Mouse (Mus musculus) ES-E14 (cell line): ENCODE results near the gene Agrn. TPM values are rescaled to one million over a fixed set of nuclear protein-coding genes. Genes with fewer than 3 reads are reported as not detected.
"Not testable (repeated sequence)": the region's sequence is repeated elsewhere in the genome, so short reads cannot be mapped to it uniquely, and the experiment has no call there.

Experiments used
- DNase-seq: peaks from one replicate; pipeline ENCODE4 v3.0.0-alpha.2; 2013; ENCODE audit warnings: low read depth, low spot score
- H3K27ac ChIP-seq: 2 replicates; pipeline ENCODE4 v1.5.1; 2012; ENCODE audit warnings: low read depth, mild to moderate bottlenecking, low read length, moderate library complexity, mixed read lengths; ENCODE audit not compliant: poor library complexity, insufficient read depth, severe bottlenecking
- H3K36me3 ChIP-seq: 2 replicates; pipeline ENCODE4 v1.6.1; 2012; ENCODE audit warnings: mild to moderate bottlenecking, low read length, moderate library complexity, mixed read lengths; ENCODE audit not compliant: control insufficient read depth, poor library complexity, insufficient read depth, severe bottlenecking
- H3K4me1 ChIP-seq, 2 experiments: fragments of 150-350 bp in 1 of 2; sonication (generic) in 1 of 2; 2 replicates each; pipeline ENCODE4 v1.6.1; 2012; ENCODE audit warnings: low read length in 2 of 2, mild to moderate bottlenecking in 1 of 2, mixed read lengths in 1 of 2; ENCODE audit not compliant: control insufficient read depth in 2 of 2, insufficient read depth in 2 of 2, poor library complexity in 1 of 2
- H3K4me3 ChIP-seq, 2 experiments: fragments of 150-350 bp in 1 of 2; sonication (generic) in 1 of 2; 2 replicates each; pipeline ENCODE4 v1.5.1; 2012; ENCODE audit warnings: low read length in 2 of 2, low read depth in 1 of 2, mild to moderate bottlenecking in 1 of 2, mixed read lengths in 1 of 2; ENCODE audit not compliant: insufficient read depth in 1 of 2, poor library complexity in 1 of 2, severe bottlenecking in 1 of 2
- H3K9ac ChIP-seq: 2 replicates; pipeline ENCODE4 v1.6.1; 2012; ENCODE audit warnings: low read depth, mild to moderate bottlenecking, low read length, mixed read lengths; ENCODE audit not compliant: poor library complexity, insufficient read depth, severe bottlenecking
- H3K9me3 ChIP-seq: fragments of 150-350 bp; sonication (generic); 2 replicates; pipeline ENCODE4 v1.6.1; 2012; ENCODE audit warnings: low read depth, mild to moderate bottlenecking, low read length; ENCODE audit not compliant: control insufficient read depth, insufficient read depth
- CHD2 ChIP-seq: IDR thresholded peaks from 2 replicates; pipeline ENCODE4 v1.6.1; 2014; ENCODE audit warnings: mild to moderate bottlenecking, low read depth, low read length, inconsistent platforms
- HCFC1 ChIP-seq: IDR thresholded peaks from 2 replicates; pipeline ENCODE4 v1.6.1; 2012; ENCODE audit warnings: low read length, inconsistent platforms, borderline replicate concordance; ENCODE audit not compliant: insufficient read depth
- MAFK ChIP-seq: IDR thresholded peaks from 2 replicates; pipeline ENCODE4 v1.6.1; 2014; ENCODE audit warnings: mild to moderate bottlenecking, low read depth, low read length, inconsistent platforms; ENCODE audit not compliant: insufficient read depth
- ZC3H11A ChIP-seq: IDR thresholded peaks from 2 replicates; pipeline ENCODE4 v1.6.1; 2012; ENCODE audit warnings: low read depth, mild to moderate bottlenecking, inconsistent platforms, low read length, borderline replicate concordance
- ZNF384 ChIP-seq: IDR thresholded peaks from 2 replicates; pipeline ENCODE4 v1.6.1; 2012; ENCODE audit warnings: low read depth, low read length, inconsistent platforms
- in situ Hi-C, 2 experiments: fragments of 600-800 bp; cut with MboI; formaldehyde crosslinking; loops; one replicate each; pipeline ENCODE4 v1.15.1; 2025; ENCODE audit warnings: low sequenced_read_pairs in 2 of 2, inconsistent platforms in 1 of 2; ENCODE audit not compliant: unreplicated experiment in 2 of 2
- total RNA-seq: library from RNA; depleted of rRNA; stranded (reverse); fragments of 300-350 nt; gene quantifications from 2 replicates; pipeline ENCODE4 v1.2.3, GENCODE M21; 2012

Gene Agrn
- total RNA-seq, 1 experiment: 214 TPM

GRCm38 (mm10) chr4:156169129-156169528 is 28.2 kb downstream of the Agrn start:
- no peak for TF ChIP-seq HCFC1
- TF ChIP-seq CHD2: no peak
- no peak for TF ChIP-seq MAFK
- no peak for TF ChIP-seq ZNF384
- no peak for TF ChIP-seq ZC3H11A
- no peak for DNase-seq
- Histone ChIP-seq H3K9ac (no peak overlapping the region), H3K36me3 (peaks cover 95% of the 10 kb centered on the region), H3K27ac (no peak overlapping the region), H3K4me1 (no peaks in the 10 kb centered on the region), H3K9me3 (peaks cover 1% of the 10 kb centered on the region; the same call in 1 of the 2 replicates), H3K4me3 (no peak overlapping the region)
- in situ Hi-C loops: no loop called here

- Histone ChIP-seq H3K9ac (no peak overlapping the region), H3K27ac (no peak overlapping the region), H3K9me3 (0 out of 2 replicates have a peak, but pooled peaks cover 1% of the 10 kb centered on the region), H3K36me3 (peaks cover 94% of the 10 kb centered on the region), H3K4me1 (no peaks in the 10 kb centered on the region), H3K4me3 (no peak overlapping the region)
- DNase-seq: no peak
- TF ChIP-seq MAFK: no peak
- no peak for TF ChIP-seq HCFC1
- no peak for TF ChIP-seq ZNF384
- no peak for TF ChIP-seq CHD2
- TF ChIP-seq ZC3H11A: no peak
- in situ Hi-C loops: no loop called here
Observed at GRCm38 (mm10) chr4:156168611-156169010, 28.7 kb downstream of the Agrn start.

GRCm38 (mm10) chr4:156166477-156166876 is 30.8 kb downstream of the Agrn start:
- TF ChIP-seq ZNF384 (no peak), CHD2 (no peak), MAFK (no peak), HCFC1 (no peak), ZC3H11A (no peak)
- H3K27ac ChIP-seq: no peak overlapping the region
- H3K4me1 ChIP-seq: no peaks in the 10 kb centered on the region
- in situ Hi-C loops: no loop called here
- H3K9me3 ChIP-seq: peaks cover 5% of the 10 kb centered on the region; the same call in 1 of the 2 replicates
- no peak overlapping the region for H3K4me3 ChIP-seq
- peaks cover 77% of the 10 kb centered on the region for H3K36me3 ChIP-seq
- DNase-seq: no peak
- H3K9ac ChIP-seq: no peak overlapping the region

- H3K9me3 ChIP-seq: peaks cover 5% of the 10 kb centered on the region; the same call in 1 of the 2 replicates
- H3K9ac ChIP-seq: no peak overlapping the region
- TF ChIP-seq MAFK (no peak), HCFC1 (no peak), CHD2 (no peak), ZNF384 (no peak), ZC3H11A (no peak)
- H3K4me3 ChIP-seq: no peak overlapping the region
- no peak overlapping the region for H3K27ac ChIP-seq
- in situ Hi-C loops: no loop called here
- no peaks in the 10 kb centered on the region for H3K4me1 ChIP-seq
- no peaks in the 10 kb centered on the region for H3K36me3 ChIP-seq
- DNase-seq: no peak
Observed at GRCm38 (mm10) chr4:156154771-156155170, 42.5 kb downstream of the Agrn start.

GRCm38 (mm10) chr4:156150887-156151286 is 46.4 kb downstream of the Agrn start:
- H3K27ac ChIP-seq, H3K9ac ChIP-seq, in situ Hi-C loops, H3K9me3 ChIP-seq, H3K4me1 ChIP-seq, H3K4me3 ChIP-seq, H3K36me3 ChIP-seq, DNase-seq: not testable (repeated sequence)
